Mouse (Mus musculus): ENCODE measurements around the gene Mcl1. TPM values are rescaled to one million over a fixed set of nuclear protein-coding genes. Genes with fewer than 3 reads are reported as not detected.
A peak's percentile ranks its signal among the peaks of the same experiment; 100 is the strongest.

Mcl1 gene
- polyA plus RNA-seq, 1 experiment, result 46.4 TPM

DNA sequence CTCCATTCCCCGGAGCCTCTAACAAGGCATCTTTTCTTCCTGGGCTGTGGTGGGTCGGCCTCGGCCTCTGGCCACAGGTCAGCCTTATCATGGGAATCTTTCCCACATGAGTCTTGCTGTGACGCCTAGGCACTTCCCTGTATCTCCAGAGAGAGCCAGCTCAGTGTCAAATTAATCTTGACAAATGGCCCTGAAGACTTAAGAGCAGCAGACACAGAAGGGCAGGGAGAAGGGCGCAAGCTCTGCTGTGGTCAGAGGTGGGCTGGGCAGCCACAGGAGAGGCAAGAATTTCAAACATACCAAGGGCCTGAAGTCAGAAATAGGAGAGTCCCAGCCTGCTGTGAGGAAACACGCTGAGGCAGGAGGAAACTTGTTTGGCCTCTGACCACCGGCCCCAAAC, 37.8 kb downstream of the Mcl1 start:
- TF ChIP-seq MYOD1 (IDR thresholded peaks at IDR 0.05; ENCODE audit: control insufficient read depth, insufficient read length, low read depth) (peak; percentile 35), MAX (IDR thresholded peaks at IDR 0.05) (peak; percentile 80), FOSL1 (IDR thresholded peaks at IDR 0.05; ENCODE audit: insufficient read depth, low read length, poor library complexity, severe bottlenecking) (peak; percentile 10), CEBPB (IDR thresholded peaks at IDR 0.05; ENCODE audit: low read depth) (peak; percentile 47), USF1 (IDR thresholded peaks at IDR 0.05; ENCODE audit: low read depth) (no peak)
- Histone ChIP-seq H3K36me3 (ENCODE audit: control insufficient read depth, insufficient read depth) (no peaks in the 10 kb centered on the region), H3K79me3 (ENCODE audit: low read depth) (no peaks in the 10 kb centered on the region), H3K27me3 (ENCODE audit: control insufficient read depth, insufficient read depth, insufficient read length) (no peaks in the 10 kb centered on the region), H3ac (ENCODE audit: control insufficient read depth, insufficient read length, low read depth) (no peak overlapping the region), H3K79me2 (ENCODE audit: control insufficient read depth, insufficient read depth) (no peaks in the 10 kb centered on the region), H3K4me3 (ENCODE audit: insufficient read depth, poor library complexity, severe bottlenecking) (no peak overlapping the region)

DNA sequence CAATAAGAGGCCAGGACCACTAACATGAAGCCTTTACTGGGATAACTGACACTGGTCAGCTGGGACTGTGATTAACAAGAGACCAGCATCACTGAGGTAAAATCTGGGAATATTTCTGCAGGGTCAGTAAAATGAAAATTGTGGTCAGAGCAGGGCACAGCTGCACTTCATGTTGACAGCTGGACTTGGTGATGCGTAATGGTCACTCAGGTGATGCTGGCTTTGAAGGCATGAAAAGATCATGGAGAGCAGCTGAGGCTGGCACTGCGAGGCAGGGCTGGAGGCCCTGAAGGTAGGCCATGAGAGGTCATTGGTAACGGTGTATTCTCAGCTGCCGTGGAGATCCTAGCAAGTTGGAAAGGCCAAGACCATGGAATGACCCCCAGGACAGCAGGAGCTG, 39.7 kb downstream of the Mcl1 start:
- no peaks in the 10 kb centered on the region for H3K36me3 ChIP-seq (ENCODE audit: control insufficient read depth, insufficient read depth)
- H3K79me2 ChIP-seq (ENCODE audit: control insufficient read depth, insufficient read depth), result no peaks in the 10 kb centered on the region
- no peaks in the 10 kb centered on the region for H3K79me3 ChIP-seq (ENCODE audit: low read depth)
- peak; percentile 79 for TF ChIP-seq MYOD1 (IDR thresholded peaks at IDR 0.05; ENCODE audit: control insufficient read depth, insufficient read length, low read depth)
- TF ChIP-seq FOSL1 (IDR thresholded peaks at IDR 0.05; ENCODE audit: insufficient read depth, low read length, poor library complexity, severe bottlenecking), result no peak
- H3K27me3 ChIP-seq (ENCODE audit: control insufficient read depth, insufficient read depth, insufficient read length), result no peaks in the 10 kb centered on the region
- H3K4me3 ChIP-seq (ENCODE audit: insufficient read depth, poor library complexity, severe bottlenecking), result no peak overlapping the region
- H3ac ChIP-seq (ENCODE audit: control insufficient read depth, insufficient read length, low read depth), result no peak overlapping the region

DNA sequence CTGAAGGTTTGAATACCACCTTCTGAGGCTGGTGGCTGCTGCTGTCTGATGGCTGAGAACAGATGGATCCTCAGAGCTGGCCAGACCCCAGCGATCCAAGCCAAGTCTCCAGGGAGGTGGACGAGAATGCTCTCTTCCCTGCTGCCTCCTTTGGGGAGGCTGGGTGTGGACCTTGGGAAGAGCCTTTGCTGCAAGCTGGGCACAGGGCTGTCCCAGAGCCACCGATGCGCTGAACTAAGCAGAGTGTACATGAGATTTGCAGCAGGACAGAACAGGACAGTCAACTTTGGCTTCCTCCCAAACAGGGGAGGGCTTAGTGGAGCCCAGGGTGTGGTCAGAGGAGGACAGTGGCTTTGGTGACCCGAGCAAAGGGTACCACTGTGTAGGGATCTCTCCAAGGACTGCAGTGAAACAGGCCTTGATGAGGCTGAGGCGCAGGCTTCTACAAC, 41.7 kb downstream of the Mcl1 start:
- no peaks in the 10 kb centered on the region for H3K27me3 ChIP-seq (ENCODE audit: control insufficient read depth, insufficient read depth, insufficient read length)
- no peak overlapping the region for H3K4me3 ChIP-seq (ENCODE audit: insufficient read depth, poor library complexity, severe bottlenecking)

DNA sequence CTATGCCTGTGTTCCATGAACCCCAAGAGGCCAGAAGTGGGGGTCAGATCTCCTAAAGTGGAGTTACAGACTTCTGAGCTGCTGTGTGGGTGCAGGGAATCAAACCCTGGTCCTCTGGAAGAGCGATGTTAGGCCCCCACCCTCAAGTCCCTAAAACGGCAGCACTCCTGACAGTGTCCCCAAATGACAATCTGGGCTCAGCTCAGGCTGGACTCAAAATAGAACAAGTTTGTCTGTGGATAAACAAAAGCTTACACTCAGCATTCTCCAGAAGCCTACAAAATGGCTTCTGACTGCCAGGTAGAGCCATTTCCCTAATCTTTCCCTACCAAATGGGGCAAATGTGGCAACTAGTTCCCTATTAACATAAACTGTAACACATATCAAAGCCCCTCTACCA, 42.5 kb downstream of the Mcl1 start:
- H3K4me3 ChIP-seq (ENCODE audit: insufficient read depth, poor library complexity, severe bottlenecking), result no peak overlapping the region
- no peaks in the 10 kb centered on the region for H3K36me3 ChIP-seq (ENCODE audit: control insufficient read depth, insufficient read depth)
- no peaks in the 10 kb centered on the region for H3K79me3 ChIP-seq (ENCODE audit: low read depth)
- no peaks in the 10 kb centered on the region for H3K27me3 ChIP-seq (ENCODE audit: control insufficient read depth, insufficient read depth, insufficient read length)
- H3K79me2 ChIP-seq (ENCODE audit: control insufficient read depth, insufficient read depth), result no peaks in the 10 kb centered on the region
- TF ChIP-seq MAX (IDR thresholded peaks at IDR 0.05), result no peak
- no peak for TF ChIP-seq FOSL1 (IDR thresholded peaks at IDR 0.05; ENCODE audit: insufficient read depth, low read length, poor library complexity, severe bottlenecking)
- no peak for TF ChIP-seq MYOG (IDR thresholded peaks at IDR 0.05; ENCODE audit: control insufficient read depth, extremely low read depth, insufficient read length)
- TF ChIP-seq CEBPB (IDR thresholded peaks at IDR 0.05; ENCODE audit: low read depth), result no peak
- TF ChIP-seq CTCF (IDR thresholded peaks at IDR 0.05; ENCODE audit: control insufficient read depth, insufficient read depth, insufficient read length), result no peak
- TF ChIP-seq MYOD1 (IDR thresholded peaks at IDR 0.05; ENCODE audit: control insufficient read depth, insufficient read length, low read depth), result no peak
- TF ChIP-seq USF1 (IDR thresholded peaks at IDR 0.05; ENCODE audit: low read depth), result no peak
- H3ac ChIP-seq (ENCODE audit: control insufficient read depth, insufficient read length, low read depth), result no peak overlapping the region

More for the DNA sequence above, 41.7 kb downstream of the Mcl1 start:
- Histone ChIP-seq H3K79me2 (ENCODE audit: control insufficient read depth, insufficient read depth) (no peaks in the 10 kb centered on the region), H3ac (ENCODE audit: control insufficient read depth, insufficient read length, low read depth) (peak overlapping the region; percentile 8), H3K79me3 (ENCODE audit: low read depth) (no peaks in the 10 kb centered on the region), H3K36me3 (ENCODE audit: control insufficient read depth, insufficient read depth) (no peaks in the 10 kb centered on the region)
- TF ChIP-seq CEBPB (IDR thresholded peaks at IDR 0.05; ENCODE audit: low read depth), result no peak
- TF ChIP-seq FOSL1 (IDR thresholded peaks at IDR 0.05; ENCODE audit: insufficient read depth, low read length, poor library complexity, severe bottlenecking), result no peak
- TF ChIP-seq CTCF (IDR thresholded peaks at IDR 0.05; ENCODE audit: control insufficient read depth, insufficient read depth, insufficient read length), result no peak
- peak; percentile 51 for TF ChIP-seq MYOD1 (IDR thresholded peaks at IDR 0.05; ENCODE audit: control insufficient read depth, insufficient read length, low read depth)
- TF ChIP-seq USF1 (IDR thresholded peaks at IDR 0.05; ENCODE audit: low read depth), result no peak
- no peak for TF ChIP-seq MAX (IDR thresholded peaks at IDR 0.05)
- no peak for TF ChIP-seq MYOG (IDR thresholded peaks at IDR 0.05; ENCODE audit: control insufficient read depth, extremely low read depth, insufficient read length)

DNA sequence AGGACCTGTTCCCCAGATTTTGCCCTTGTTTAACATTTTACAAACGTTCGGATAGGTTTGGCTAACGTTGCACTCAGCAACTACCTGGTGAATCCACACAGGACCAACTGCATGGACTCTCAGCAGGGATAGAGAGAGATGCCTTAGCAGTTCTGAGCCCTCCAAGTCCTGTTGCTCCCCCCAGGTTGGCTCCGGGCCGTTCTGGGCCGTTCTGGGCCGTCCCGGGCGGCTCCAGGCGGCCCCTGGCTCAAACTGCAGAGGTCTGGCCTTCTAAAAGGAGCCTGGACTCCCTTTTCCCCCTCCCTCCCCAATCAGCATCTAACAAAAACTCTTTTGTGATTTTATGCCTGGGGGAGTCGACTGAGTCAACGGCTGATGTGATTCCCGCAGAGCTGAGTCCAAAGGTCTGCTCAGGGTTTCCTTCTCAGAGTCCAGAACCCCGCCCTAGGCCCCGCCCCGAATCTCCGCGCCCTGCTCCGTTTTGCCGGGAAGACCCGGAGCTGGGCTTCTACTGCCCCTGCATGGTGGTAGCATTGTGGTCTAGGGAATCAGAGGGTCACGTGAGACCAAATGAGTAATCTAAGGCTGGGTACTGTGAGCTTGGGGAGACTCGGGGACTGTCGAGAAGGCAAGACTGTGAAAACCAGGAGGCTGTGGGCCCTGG, 43.4 kb downstream of the Mcl1 start:
- no peak overlapping the region for H3K4me3 ChIP-seq (ENCODE audit: insufficient read depth, poor library complexity, severe bottlenecking)
- H3K79me2 ChIP-seq (ENCODE audit: control insufficient read depth, insufficient read depth), result no peaks in the 10 kb centered on the region
- H3K27me3 ChIP-seq (ENCODE audit: control insufficient read depth, insufficient read depth, insufficient read length), result no peaks in the 10 kb centered on the region
- TF ChIP-seq MYOD1 (IDR thresholded peaks at IDR 0.05; ENCODE audit: control insufficient read depth, insufficient read length, low read depth) (no peak), MAX (IDR thresholded peaks at IDR 0.05) (peak; percentile 45), USF1 (IDR thresholded peaks at IDR 0.05; ENCODE audit: low read depth) (peak; percentile 94)
- H3K36me3 ChIP-seq (ENCODE audit: control insufficient read depth, insufficient read depth), result no peaks in the 10 kb centered on the region
- peak overlapping the region; percentile 68 for H3ac ChIP-seq (ENCODE audit: control insufficient read depth, insufficient read length, low read depth)
- H3K79me3 ChIP-seq (ENCODE audit: low read depth), result no peaks in the 10 kb centered on the region

DNA sequence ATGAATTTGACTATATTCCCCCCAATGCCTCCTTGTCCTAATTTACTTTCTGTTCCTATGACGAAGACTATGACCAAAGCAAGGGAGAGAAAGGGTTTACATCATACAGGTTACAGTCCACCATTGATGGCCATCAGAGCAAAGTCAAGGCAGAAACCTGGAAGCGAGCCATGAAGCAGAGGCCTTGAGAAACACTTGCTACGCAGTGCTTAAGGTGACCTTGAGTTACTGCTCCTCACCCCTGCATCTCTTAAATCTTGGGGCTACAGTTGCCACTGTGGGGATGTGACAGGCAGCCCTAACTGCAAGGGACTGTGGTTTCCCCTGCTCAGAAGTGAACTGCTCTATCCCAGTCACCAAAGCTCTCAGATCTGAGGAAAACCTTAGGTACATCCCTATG, 44.7 kb downstream of the Mcl1 start:
- Histone ChIP-seq H3ac (ENCODE audit: control insufficient read depth, insufficient read length, low read depth) (no peak overlapping the region), H3K79me3 (ENCODE audit: low read depth) (no peaks in the 10 kb centered on the region), H3K36me3 (ENCODE audit: control insufficient read depth, insufficient read depth) (no peaks in the 10 kb centered on the region), H3K79me2 (ENCODE audit: control insufficient read depth, insufficient read depth) (no peaks in the 10 kb centered on the region), H3K27me3 (ENCODE audit: control insufficient read depth, insufficient read depth, insufficient read length) (no peaks in the 10 kb centered on the region), H3K4me3 (ENCODE audit: insufficient read depth, poor library complexity, severe bottlenecking) (no peak overlapping the region)
- TF ChIP-seq MYOG (IDR thresholded peaks at IDR 0.05; ENCODE audit: control insufficient read depth, extremely low read depth, insufficient read length), result no peak
- TF ChIP-seq MAX (IDR thresholded peaks at IDR 0.05), result no peak
- no peak for TF ChIP-seq CEBPB (IDR thresholded peaks at IDR 0.05; ENCODE audit: low read depth)
- no peak for TF ChIP-seq MYOD1 (IDR thresholded peaks at IDR 0.05; ENCODE audit: control insufficient read depth, insufficient read length, low read depth)
- no peak for TF ChIP-seq FOSL1 (IDR thresholded peaks at IDR 0.05; ENCODE audit: insufficient read depth, low read length, poor library complexity, severe bottlenecking)
- no peak for TF ChIP-seq CTCF (IDR thresholded peaks at IDR 0.05; ENCODE audit: control insufficient read depth, insufficient read depth, insufficient read length)
- no peak for TF ChIP-seq USF1 (IDR thresholded peaks at IDR 0.05; ENCODE audit: low read depth)

Measured in C2C12 (cell line).